Mouse (Mus musculus) Patski (cell line): ENCODE data around the gene Gm21985. TPM values are rescaled to one million over a fixed set of nuclear protein-coding genes. Genes with fewer than 3 reads are reported as not detected.
"Not testable (repeated sequence)": the region's sequence is repeated elsewhere in the genome, so short reads cannot be mapped to it uniquely, and the experiment has no call there.

Source experiments
- ATAC-seq: fragments of 100-300 bp; one replicate; pipeline ENCODE4 v1.8.0; 2021
- CTCF ChIA-PET: fragments of 350-600 bp; sonication (Branson Sonifier 250); formaldehyde crosslinking; loops from one replicate; lab custom pipeline; 2022; ENCODE audit warnings: inconsistent platforms; lab: Charles Lee
- POLR2A ChIA-PET: fragments of 350-600 bp; sonication (Branson Sonifier 250); formaldehyde crosslinking; loops from one replicate; lab custom pipeline; 2022; ENCODE audit warnings: antibody characterized with exemption, inconsistent platforms; lab: Charles Lee
- DNase-seq: peaks from one replicate; pipeline ENCODE4 v3.0.0-alpha.2; 2011; ENCODE audit warnings: low read depth, low spot score
- H3K27me3 ChIP-seq: fragments of 371-371 bp; one replicate; pipeline ENCODE4 v1.5.1; 2021
- CTCF ChIP-seq: fragments of 100-300 bp; IDR thresholded peaks from one replicate; pipeline ENCODE4 v1.5.1; 2021
- in situ Hi-C: fragments of 300-500 bp; cut with MboI; formaldehyde crosslinking; loops from 3 replicates; pipeline ENCODE4 v1.11.1; 2018; ENCODE audit warnings: low pct_unique_long_range_greater_than_20kb, mixed read lengths
- polyA plus RNA-seq: library from polyadenylated mRNA; unstranded; gene quantifications from one replicate; pipeline ENCODE4 v1.2.3, GENCODE M21; 2021

Gm21985 gene
- polyA plus RNA-seq, 1 experiment from 2014 or later, result 0.06 TPM

GRCm38 (mm10) chr2:112425308-112425707 is 159.2 kb downstream of the Gm21985 start:
- ATAC-seq, result no peak
- POLR2A ChIA-PET, result no interaction called here
- no peaks in the 10 kb centered on the region for H3K27me3 ChIP-seq
- DNase-seq, result no peak
- TF ChIP-seq CTCF, result no peak
- in situ Hi-C loops, result no loop called here
- CTCF ChIA-PET, result no interaction called here

GRCm38 (mm10) chr2:112428534-112428933 is 162.4 kb downstream of the Gm21985 start:
- H3K27me3 ChIP-seq, CTCF ChIA-PET, in situ Hi-C loops, ATAC-seq, POLR2A ChIA-PET, DNase-seq: not testable (repeated sequence)

GRCm38 (mm10) chr2:112429665-112430064 is 163.6 kb downstream of the Gm21985 start:
- TF ChIP-seq CTCF, result no peak
- ChIA-PET POLR2A (no interaction called here), CTCF (no interaction called here)
- DNase-seq (no peak), ATAC-seq (no peak)
- in situ Hi-C loops, result no loop called here
- no peaks in the 10 kb centered on the region for H3K27me3 ChIP-seq

GRCm38 (mm10) chr2:112430403-112430802 is 164.3 kb downstream of the Gm21985 start:
- CTCF ChIA-PET, result interaction anchor here (0.8 to 1.2 kb wide), 2 partner anchors 16 to 23 kb away, joined by 3 read pairs; no protein-coding TSS in a partner anchor
- no peak for TF ChIP-seq CTCF
- DNase-seq (no peak), ATAC-seq (no peak)
- in situ Hi-C loops, result no loop called here
- H3K27me3 ChIP-seq, result no peaks in the 10 kb centered on the region
- POLR2A ChIA-PET, result interaction anchor here (1.0 kb wide), 1 partner anchor 24 kb away, joined by 3 read pairs; the partner anchor contains the start of gene Emc7

GRCm38 (mm10) chr2:112432523-112432922 is 166.4 kb downstream of the Gm21985 start:
- CTCF ChIA-PET, result interaction anchor here (2.3 kb wide), 1 partner anchor 11 kb away, joined by 10 read pairs; no protein-coding TSS in a partner anchor
- POLR2A ChIA-PET, result no interaction called here
- DNase-seq (no peak), ATAC-seq (no peak)
- in situ Hi-C loops, result no loop called here
- H3K27me3 ChIP-seq, result no peaks in the 10 kb centered on the region
- no peak for TF ChIP-seq CTCF

- in situ Hi-C loops, result no loop called here
- DNase-seq, result no peak
- ATAC-seq, result peak; percentile 84
- no peaks in the 10 kb centered on the region for H3K27me3 ChIP-seq
- ChIA-PET POLR2A (interaction anchor here (0.8 kb wide), 1 partner anchor 15 kb away, joined by 3 read pairs; no protein-coding TSS in a partner anchor), CTCF (interaction anchor here (2.3 kb wide), 1 partner anchor 10 kb away, joined by 10 read pairs; no protein-coding TSS in a partner anchor)
- TF ChIP-seq CTCF, result no peak
Measured at GRCm38 (mm10) chr2:112433359-112433758, 167.2 kb downstream of the Gm21985 start.

- CTCF ChIA-PET, result interaction anchor here (0.7 to 2.3 kb wide), 3 partner anchors 12 to 57 kb away, joined by 3 to 7 read pairs (median 7); partner anchors contain the start of gene Katnbl1
Measured at GRCm38 (mm10) chr2:112436292-112436691, 170.2 kb downstream of the Gm21985 start.

GRCm38 (mm10) chr2:112437589-112437988 is 171.5 kb downstream of the Gm21985 start:
- DNase-seq (no peak), ATAC-seq (no peak)
- ChIA-PET CTCF (interaction anchor here (2.2 to 2.3 kb wide), 2 partner anchors 14 to 58 kb away, joined by 7 read pairs; partner anchors contain the start of gene Katnbl1), POLR2A (no interaction called here)
- TF ChIP-seq CTCF, result no peak
- H3K27me3 ChIP-seq, result no peaks in the 10 kb centered on the region
- in situ Hi-C loops, result no loop called here

More at GRCm38 (mm10) chr2:112436292-112436691, 170.2 kb downstream of the Gm21985 start:
- POLR2A ChIA-PET, result no interaction called here
- TF ChIP-seq CTCF, result no peak
- in situ Hi-C loops, result no loop called here
- no peak for ATAC-seq
- no peak for DNase-seq
- no peaks in the 10 kb centered on the region for H3K27me3 ChIP-seq

GRCm38 (mm10) chr2:112443491-112443890 is 177.4 kb downstream of the Gm21985 start:
- DNase-seq, result peak; percentile 59
- TF ChIP-seq CTCF, result no peak
- peak; percentile 98 for ATAC-seq
- CTCF ChIA-PET, result interaction anchor here (0.9 to 2.0 kb wide), 7 partner anchors 8 to 192 kb away, joined by 3 to 13 read pairs (median 4); partner anchors contain the start of gene Katnbl1
- POLR2A ChIA-PET, result no interaction called here
- in situ Hi-C loops, result loop anchor here (10.0 kb wide), 1 partner anchor 49 kb away; no protein-coding TSS in a partner anchor
- H3K27me3 ChIP-seq, result no peaks in the 10 kb centered on the region

GRCm38 (mm10) chr2:112445511-112445910 is 179.4 kb downstream of the Gm21985 start:
- TF ChIP-seq CTCF, result no peak
- CTCF ChIA-PET, result no interaction called here
- POLR2A ChIA-PET, result no interaction called here
- ATAC-seq, result peak; percentile 19
- in situ Hi-C loops, result loop anchor here (10.0 kb wide), 1 partner anchor 51 kb away; no protein-coding TSS in a partner anchor
- DNase-seq, result peak; percentile 47
- H3K27me3 ChIP-seq, result no peaks in the 10 kb centered on the region

GRCm38 (mm10) chr2:112448046-112448445 is 181.9 kb downstream of the Gm21985 start:
- POLR2A ChIA-PET, result interaction anchor here (0.6 kb wide), 2 partner anchors 14 to 64 kb away, joined by 3 read pairs; no protein-coding TSS in a partner anchor
- CTCF ChIA-PET, result interaction anchor here (1.0 to 5.0 kb wide), 3 partner anchors 12 to 69 kb away, joined by 3 to 49 read pairs (median 4); partner anchors contain the start of gene Katnbl1
- DNase-seq, ATAC-seq, H3K27me3 ChIP-seq: not testable (repeated sequence)
- in situ Hi-C loops, result loop anchor here (10.0 kb wide), 1 partner anchor 53 kb away; no protein-coding TSS in a partner anchor
